Mouse (Mus musculus) cerebellum, adult 9-11 months (tissue): Measurements from ENCODE around the gene Mapk12.

ENCODE experiments used
- DNase-seq: peaks from one replicate; pipeline ENCODE4 v3.0.0; 2022

The Mapk12 gene

GRCm38 (mm10) chr15:89137378-89138045, 3.0 kb downstream of the Mapk12 start:
- DNase-seq = peak; percentile 65

- DNase-seq = peak; percentile 46
Observed at GRCm38 (mm10) chr15:89136461-89137155, 3.9 kb downstream of the Mapk12 start.

GRCm38 (mm10) chr15:89131316-89131715, 9.2 kb downstream of the Mapk12 start:
- no peak for DNase-seq

DNA sequence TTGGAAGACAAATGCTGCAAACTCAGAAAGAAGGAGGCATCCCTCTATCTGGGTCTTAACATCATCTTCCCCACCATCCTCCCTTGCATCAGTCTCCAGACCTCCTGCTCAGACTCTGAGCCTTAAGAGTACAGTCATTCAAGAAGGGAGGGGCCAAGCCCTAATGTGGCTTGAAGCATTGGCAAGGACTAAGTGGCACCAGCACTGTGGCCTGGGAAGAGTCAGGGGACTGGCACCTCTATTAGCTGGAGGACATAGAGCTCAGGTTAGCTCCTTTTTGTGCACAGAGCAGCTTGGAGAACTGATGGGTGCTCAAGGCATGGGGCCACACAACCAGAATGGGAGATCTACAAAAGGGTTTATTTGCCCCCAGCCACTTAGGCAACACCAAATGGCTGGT, 10.3 kb downstream of the Mapk12 start:
- DNase-seq = no peak

DNA sequence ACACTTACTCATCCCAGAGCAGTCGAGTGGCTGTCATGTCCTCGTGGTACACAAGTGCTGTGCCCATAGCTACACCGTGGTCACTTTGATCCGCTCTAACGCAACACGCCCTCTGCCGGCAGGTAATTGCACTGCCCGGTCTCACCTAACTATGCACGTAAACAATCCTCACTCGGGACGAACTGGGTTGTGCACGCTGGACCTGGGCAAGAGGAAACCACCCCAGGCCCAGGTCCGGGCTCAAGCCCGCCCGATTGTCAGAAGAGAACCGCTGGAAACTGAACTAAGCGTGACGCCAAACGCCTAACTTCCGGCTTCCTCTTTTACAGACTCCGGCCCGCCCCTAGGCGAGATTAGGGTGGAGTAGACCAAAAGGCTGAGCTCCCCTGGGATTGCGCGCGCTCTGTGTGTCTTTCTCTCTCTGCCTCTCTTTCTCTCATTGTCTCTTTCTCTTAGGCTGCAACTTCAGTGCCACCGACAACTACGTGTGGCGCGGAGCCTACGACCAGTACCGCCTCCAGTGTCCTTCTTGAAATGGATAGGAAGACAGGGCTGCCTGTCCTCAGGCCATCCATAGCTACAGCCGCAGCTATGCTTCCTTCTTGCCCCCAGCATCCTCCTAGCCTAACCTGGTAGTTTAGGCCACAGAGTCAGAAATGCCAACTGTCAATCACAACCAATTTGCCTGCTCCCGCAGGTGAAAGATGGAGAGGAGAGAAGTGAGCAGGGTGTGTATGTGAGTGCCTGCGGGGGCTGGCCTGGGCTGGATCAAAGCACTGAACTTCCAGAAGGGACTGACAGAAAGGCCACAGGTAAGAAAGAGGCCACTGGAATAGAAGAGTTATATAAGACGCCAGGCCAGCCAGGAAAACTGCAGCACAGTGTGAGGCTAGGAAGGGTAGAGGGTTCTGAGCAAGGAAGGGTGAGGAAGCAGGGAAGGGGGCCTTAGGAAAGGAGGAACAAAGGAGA, 11.8 kb downstream of the Mapk12 start, which contains the start of gene Hdac10:
Gene Hdac10 (minus strand): TSS at position 319 of the 969 bp plus-strand sequence.
- DNase-seq = peak; percentile 92

DNA sequence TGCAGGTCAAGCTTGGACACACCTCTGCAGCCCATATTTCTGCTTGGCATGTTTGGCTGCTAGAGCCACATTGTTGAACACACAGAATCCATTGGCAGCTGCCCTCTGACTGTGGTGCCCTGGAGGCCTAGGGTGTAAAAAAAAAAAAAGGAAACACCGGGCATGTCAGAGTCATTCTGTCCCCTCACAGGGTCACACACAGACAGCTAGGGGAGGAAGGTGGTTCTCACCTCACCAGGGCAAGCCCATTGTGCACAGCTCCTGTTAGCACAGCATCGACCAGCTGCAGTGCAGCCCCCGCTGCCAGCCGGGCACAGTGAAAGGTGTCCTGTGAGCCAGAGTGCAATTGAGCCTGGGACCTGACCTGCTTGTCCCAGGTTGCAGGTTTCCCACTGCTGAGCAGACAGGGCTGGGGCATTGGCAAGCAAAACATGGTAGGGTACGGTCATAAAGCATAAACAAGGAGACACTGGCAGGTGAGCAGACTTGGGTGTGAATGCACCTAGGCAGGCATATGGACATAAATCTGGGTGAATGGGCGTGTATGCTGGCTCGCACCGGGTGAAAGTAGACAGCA, 13.1 kb downstream of the Mapk12 start:
- peak; percentile 61 for DNase-seq

DNA sequence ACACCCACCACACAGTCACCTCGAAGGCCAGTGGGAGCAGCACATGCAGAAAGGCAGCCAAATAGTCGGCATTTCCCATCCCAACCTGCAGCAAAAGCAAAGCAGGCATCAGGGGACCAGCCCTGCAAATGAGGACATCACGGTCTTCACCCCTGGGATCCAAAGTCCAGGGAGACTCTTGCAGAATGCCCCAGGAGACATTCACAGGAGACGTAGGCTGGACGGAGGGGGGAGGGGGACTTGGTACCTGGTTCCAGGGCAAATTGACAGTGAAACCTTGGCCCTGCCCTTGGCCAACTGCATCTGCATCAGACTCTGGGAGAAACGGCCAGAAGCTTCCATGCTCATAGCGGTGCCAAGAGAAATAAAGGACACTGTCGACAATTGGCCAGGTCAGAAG, 13.9 kb downstream of the Mapk12 start:
- DNase-seq = peak; percentile 56

- DNase-seq = peak; percentile 54
Observed at GRCm38 (mm10) chr15:89125351-89125750, 15.2 kb downstream of the Mapk12 start.

- peak; percentile 43 for DNase-seq
Observed at GRCm38 (mm10) chr15:89124312-89124711, 16.2 kb downstream of the Mapk12 start.

DNA sequence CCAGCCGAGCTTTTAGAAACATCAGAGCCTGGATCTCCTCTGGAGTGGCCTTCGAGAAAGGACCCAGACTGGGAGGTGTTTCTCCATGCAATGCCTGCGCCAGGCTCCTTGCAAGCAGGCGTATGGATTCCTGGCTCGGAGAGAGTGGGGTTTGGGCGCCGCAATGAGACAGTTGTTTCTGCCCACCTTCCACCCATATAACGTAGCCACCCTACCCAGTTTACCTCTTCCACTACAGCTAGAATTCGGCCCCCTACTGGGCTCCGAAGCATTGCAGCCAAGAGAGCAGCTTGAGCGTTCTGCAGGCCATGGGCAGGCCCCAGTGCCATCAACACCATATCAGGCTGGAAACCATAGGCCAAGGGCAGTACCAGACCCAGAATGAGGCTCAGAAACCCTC, 16.9 kb downstream of the Mapk12 start:
- peak; percentile 78 for DNase-seq

- DNase-seq = peak; percentile 95
Observed at GRCm38 (mm10) chr15:89122649-89123366, 17.7 kb downstream of the Mapk12 start, which contains the start of gene Tubgcp6. Gene Tubgcp6, minus strand, starts transcription at chr15:89123112.

DNA sequence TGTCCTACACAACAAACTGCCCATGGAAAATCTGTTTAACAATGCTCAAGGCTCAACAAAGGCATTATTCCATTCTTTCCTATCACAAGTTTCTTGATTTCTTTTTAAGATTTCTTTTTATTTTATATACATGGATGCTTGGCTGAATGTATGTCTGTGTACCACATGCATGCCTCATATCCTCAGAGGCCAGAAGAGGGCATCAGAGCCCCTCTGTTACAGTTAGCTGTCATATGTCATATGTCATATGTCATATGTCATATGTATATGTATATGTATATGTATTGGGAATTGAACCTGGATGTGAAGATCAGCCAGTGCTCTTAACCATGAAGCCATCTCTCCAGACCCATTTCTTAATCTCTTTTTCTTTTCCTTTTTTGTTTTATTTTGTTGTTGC, 22.5 kb downstream of the Mapk12 start:
- DNase-seq = no peak

GRCm38 (mm10) chr15:89110147-89110546, 30.4 kb downstream of the Mapk12 start:
- peak; percentile 85 for DNase-seq

- DNase-seq = no peak
Observed at GRCm38 (mm10) chr15:89106976-89107375, 33.5 kb downstream of the Mapk12 start.

GRCm38 (mm10) chr15:89106073-89106472, 34.4 kb downstream of the Mapk12 start:
- DNase-seq = peak; percentile 93

DNA sequence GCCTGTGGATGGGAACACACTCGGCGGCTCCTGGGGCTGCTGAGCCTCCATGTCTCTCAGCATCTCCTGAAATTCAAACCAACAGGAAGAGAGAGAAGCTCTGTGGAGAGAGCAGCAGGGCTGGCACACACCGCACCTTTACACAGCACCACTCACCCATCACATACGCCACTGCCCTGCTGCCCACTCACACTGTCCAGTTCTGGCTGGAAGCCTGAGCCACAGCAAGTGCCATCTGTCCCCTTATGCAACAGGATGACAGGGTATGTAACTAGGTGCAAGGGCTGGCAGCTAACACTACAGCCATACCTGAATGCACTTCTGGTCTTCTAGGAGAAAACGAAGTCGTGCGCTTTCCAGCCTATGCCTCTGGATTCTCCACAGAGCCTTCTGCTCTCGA, 36.1 kb downstream of the Mapk12 start:
- DNase-seq = peak; percentile 98

- peak; percentile 87 for DNase-seq
Observed at GRCm38 (mm10) chr15:89103921-89104320, 36.6 kb downstream of the Mapk12 start.

GRCm38 (mm10) chr15:89102646-89103045, 37.9 kb downstream of the Mapk12 start:
- peak; percentile 60 for DNase-seq

DNA sequence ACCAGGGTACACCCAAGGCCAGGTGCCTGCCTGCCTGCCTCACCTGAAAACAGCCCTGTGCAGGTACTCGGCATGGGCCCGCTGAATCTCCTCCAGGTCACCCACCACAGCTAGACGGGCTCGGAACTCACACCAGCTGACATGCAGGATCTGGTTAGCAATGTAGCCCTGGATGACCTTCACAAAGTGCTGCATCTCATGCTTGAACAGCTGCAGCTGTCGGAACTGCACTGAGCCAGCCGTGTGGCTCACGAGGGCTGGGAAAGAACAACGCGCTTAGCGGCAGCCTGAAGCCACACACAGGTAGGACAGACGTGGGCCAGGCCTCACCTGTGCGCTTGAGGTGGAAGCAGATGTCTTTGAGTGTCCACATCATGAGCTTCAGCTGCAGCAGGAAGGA, 39.7 kb downstream of the Mapk12 start:
- no peak for DNase-seq

GRCm38 (mm10) chr15:89098616-89099015, 41.9 kb downstream of the Mapk12 start:
- peak; percentile 88 for DNase-seq

DNA sequence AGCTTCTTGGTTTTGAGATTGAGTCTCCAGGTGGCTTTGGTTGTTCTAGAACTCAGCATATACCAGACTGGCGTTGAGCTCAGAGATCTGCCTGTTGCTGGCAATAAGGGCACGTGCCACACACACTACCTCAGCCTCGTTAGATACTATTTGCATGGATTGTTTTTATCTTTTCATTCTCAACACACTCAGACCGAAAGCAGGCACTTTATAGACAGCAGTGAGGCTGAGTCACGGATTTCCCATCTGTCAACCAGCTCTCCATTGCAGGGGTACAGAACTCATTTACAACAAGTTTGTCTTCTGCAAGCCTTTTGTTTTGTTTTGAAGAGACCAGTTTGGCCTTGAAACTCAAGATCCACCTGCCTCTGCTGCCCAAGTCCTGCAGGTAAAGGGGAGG, 43.1 kb downstream of the Mapk12 start:
- DNase-seq = no peak

- no peak for DNase-seq
Observed at GRCm38 (mm10) chr15:89092181-89092580, 48.3 kb downstream of the Mapk12 start.
